Mouse (Mus musculus): ENCODE measurements at regions not wholly inside any gene's neighbourhood (a gene's known extent, or its start where the extent isn't known, plus 50 kb on each side); places are given as distances from the start of the nearest gene placed in this dataset.

DNA sequence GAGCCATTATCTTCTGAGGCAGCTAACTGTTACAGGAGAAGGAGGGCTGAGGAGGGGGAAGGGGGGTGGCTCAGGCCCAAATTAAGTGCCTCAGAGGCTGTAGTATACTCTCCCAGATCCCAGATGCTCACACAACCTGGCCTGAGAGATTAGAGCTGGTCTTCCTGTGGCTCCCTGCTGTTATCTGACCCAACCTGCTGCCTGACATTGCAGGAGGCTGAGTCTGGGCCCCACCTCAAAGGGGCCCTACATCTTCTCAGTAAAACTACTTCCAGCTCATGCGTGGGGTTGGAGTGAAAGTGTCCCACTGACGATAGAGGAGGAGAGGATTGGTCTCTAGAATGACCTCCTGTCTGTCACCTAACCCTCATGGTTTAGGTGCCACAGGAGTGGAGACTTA is 64.0 kb upstream of the Lmo2 start:
- Histone ChIP-seq H3K27me3 (ENCODE audit: control insufficient read depth, insufficient read depth, insufficient read length) (peaks cover 40% of the 10 kb centered on the region), H3K36me3 (ENCODE audit: control insufficient read depth, insufficient read depth) (no peaks in the 10 kb centered on the region), H3K4me3 (ENCODE audit: insufficient read depth, poor library complexity, severe bottlenecking) (no peak overlapping the region), H3K79me3 (ENCODE audit: low read depth) (no peaks in the 10 kb centered on the region), H3ac (ENCODE audit: control insufficient read depth, insufficient read length, low read depth) (no peak overlapping the region), H3K79me2 (ENCODE audit: control insufficient read depth, insufficient read depth) (no peaks in the 10 kb centered on the region)
- TF ChIP-seq USF1 (IDR thresholded peaks at IDR 0.05; ENCODE audit: low read depth) = no peak
- TF ChIP-seq MYOG (IDR thresholded peaks at IDR 0.05; ENCODE audit: control insufficient read depth, extremely low read depth, insufficient read length) = no peak
- no peak for TF ChIP-seq CTCF (IDR thresholded peaks at IDR 0.05; ENCODE audit: control insufficient read depth, insufficient read depth, insufficient read length)
- no peak for TF ChIP-seq CEBPB (IDR thresholded peaks at IDR 0.05; ENCODE audit: low read depth)
- no peak for TF ChIP-seq MAX (IDR thresholded peaks at IDR 0.05)
- no peak for TF ChIP-seq FOSL1 (IDR thresholded peaks at IDR 0.05; ENCODE audit: insufficient read depth, low read length, poor library complexity, severe bottlenecking)
- no peak for TF ChIP-seq MYOD1 (IDR thresholded peaks at IDR 0.05; ENCODE audit: control insufficient read depth, insufficient read length, low read depth)

DNA sequence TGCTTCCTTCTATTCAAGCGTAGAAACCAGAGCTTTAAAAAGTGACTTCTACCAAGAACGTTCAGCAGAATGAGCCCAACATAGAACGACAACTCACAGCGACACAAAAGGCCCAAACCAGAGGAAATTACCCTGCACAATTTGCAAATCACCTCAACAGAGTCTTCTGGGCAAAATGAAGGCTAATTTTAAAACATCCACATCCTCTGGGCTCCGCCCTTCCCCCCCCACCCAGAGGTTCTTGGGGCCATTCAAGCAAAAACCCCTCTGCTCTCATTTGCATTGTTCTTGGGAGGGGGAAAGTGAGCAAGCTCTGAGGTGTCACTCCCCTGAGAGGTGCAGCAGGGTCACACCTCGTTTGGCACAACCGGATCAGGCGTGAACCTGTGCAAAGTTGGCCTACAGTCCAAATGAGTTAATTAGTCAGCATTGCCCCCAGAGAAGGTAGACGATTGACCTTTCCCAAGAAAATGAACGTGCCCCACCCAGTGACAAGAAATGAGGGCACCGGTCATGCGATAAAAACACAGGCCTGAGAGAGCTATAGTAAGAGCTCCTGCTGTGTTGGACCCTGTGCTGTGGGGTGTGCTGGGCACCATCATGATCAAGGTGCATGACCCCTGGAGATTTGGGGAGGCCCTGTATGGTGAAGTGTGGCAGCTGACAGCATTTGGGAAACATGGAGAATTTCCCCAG is 62.7 kb upstream of the Lmo2 start:
- no peaks in the 10 kb centered on the region for H3K79me3 ChIP-seq (ENCODE audit: low read depth)
- H3K36me3 ChIP-seq (ENCODE audit: control insufficient read depth, insufficient read depth) = no peaks in the 10 kb centered on the region
- H3K79me2 ChIP-seq (ENCODE audit: control insufficient read depth, insufficient read depth) = no peaks in the 10 kb centered on the region
- peaks cover 41% of the 10 kb centered on the region for H3K27me3 ChIP-seq (ENCODE audit: control insufficient read depth, insufficient read depth, insufficient read length)
- H3K4me3 ChIP-seq (ENCODE audit: insufficient read depth, poor library complexity, severe bottlenecking) = no peak overlapping the region
- H3ac ChIP-seq (ENCODE audit: control insufficient read depth, insufficient read length, low read depth) = no peak overlapping the region
- TF ChIP-seq CTCF (IDR thresholded peaks at IDR 0.05; ENCODE audit: control insufficient read depth, insufficient read depth, insufficient read length) (no peak), MAX (IDR thresholded peaks at IDR 0.05) (no peak), MYOG (IDR thresholded peaks at IDR 0.05; ENCODE audit: control insufficient read depth, extremely low read depth, insufficient read length) (no peak), MYOD1 (IDR thresholded peaks at IDR 0.05; ENCODE audit: control insufficient read depth, insufficient read length, low read depth) (no peak), CEBPB (IDR thresholded peaks at IDR 0.05; ENCODE audit: low read depth) (no peak), USF1 (IDR thresholded peaks at IDR 0.05; ENCODE audit: low read depth) (no peak), FOSL1 (IDR thresholded peaks at IDR 0.05; ENCODE audit: insufficient read depth, low read length, poor library complexity, severe bottlenecking) (no peak)

DNA sequence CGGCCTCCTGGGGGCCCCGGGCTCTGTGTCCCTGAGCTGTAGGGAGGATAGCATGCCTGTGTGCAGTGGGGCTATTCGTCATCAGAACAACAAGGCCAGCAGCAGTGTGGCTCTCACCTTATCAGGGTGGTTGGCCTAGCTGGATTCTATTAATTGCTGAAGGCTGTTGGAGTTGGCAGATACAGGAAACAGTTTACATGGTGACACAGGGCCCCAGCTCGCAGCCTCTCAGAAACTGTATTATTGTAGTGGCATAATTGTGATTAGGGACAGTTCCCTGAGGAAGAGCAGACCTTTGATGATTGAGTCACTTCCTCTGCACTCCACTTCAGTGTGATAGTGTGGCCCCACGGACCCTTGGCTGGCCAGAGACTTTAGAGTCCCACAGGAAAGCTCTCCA is 61.6 kb upstream of the Lmo2 start:
- no peaks in the 10 kb centered on the region for H3K36me3 ChIP-seq (ENCODE audit: control insufficient read depth, insufficient read depth)
- no peak overlapping the region for H3K4me3 ChIP-seq (ENCODE audit: insufficient read depth, poor library complexity, severe bottlenecking)
- no peaks in the 10 kb centered on the region for H3K79me2 ChIP-seq (ENCODE audit: control insufficient read depth, insufficient read depth)
- TF ChIP-seq MYOG (IDR thresholded peaks at IDR 0.05; ENCODE audit: control insufficient read depth, extremely low read depth, insufficient read length) (no peak), CTCF (IDR thresholded peaks at IDR 0.05; ENCODE audit: control insufficient read depth, insufficient read depth, insufficient read length) (no peak), FOSL1 (IDR thresholded peaks at IDR 0.05; ENCODE audit: insufficient read depth, low read length, poor library complexity, severe bottlenecking) (no peak), USF1 (IDR thresholded peaks at IDR 0.05; ENCODE audit: low read depth) (no peak), MAX (IDR thresholded peaks at IDR 0.05) (no peak), MYOD1 (IDR thresholded peaks at IDR 0.05; ENCODE audit: control insufficient read depth, insufficient read length, low read depth) (no peak), CEBPB (IDR thresholded peaks at IDR 0.05; ENCODE audit: low read depth) (no peak)
- H3ac ChIP-seq (ENCODE audit: control insufficient read depth, insufficient read length, low read depth) = no peak overlapping the region
- H3K27me3 ChIP-seq (ENCODE audit: control insufficient read depth, insufficient read depth, insufficient read length) = peaks cover 37% of the 10 kb centered on the region
- H3K79me3 ChIP-seq (ENCODE audit: low read depth) = no peaks in the 10 kb centered on the region

DNA sequence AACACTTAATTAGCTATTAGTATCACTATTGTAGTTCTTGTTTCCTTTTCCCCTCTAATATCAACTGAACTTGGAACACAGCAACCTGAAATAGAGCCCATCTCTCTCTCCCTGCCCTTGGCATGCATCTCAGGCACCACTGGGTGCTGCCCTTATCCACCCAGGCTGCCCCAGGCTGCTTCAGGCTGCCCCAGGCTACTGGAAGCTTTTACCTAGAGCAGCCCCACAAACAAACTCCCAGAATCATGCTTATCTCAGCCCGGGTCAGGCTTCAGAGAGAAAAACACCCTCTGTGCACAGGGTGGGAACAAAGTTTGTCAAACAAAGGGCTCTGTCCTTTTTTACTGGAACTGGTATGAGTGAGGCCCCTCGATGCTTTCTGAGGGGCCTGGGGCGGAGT is 61.0 kb upstream of the Lmo2 start:
- peaks cover 33% of the 10 kb centered on the region for H3K27me3 ChIP-seq (ENCODE audit: control insufficient read depth, insufficient read depth, insufficient read length)
- no peak overlapping the region for H3K4me3 ChIP-seq (ENCODE audit: insufficient read depth, poor library complexity, severe bottlenecking)
- TF ChIP-seq CTCF (IDR thresholded peaks at IDR 0.05; ENCODE audit: control insufficient read depth, insufficient read depth, insufficient read length) (no peak), MYOD1 (IDR thresholded peaks at IDR 0.05; ENCODE audit: control insufficient read depth, insufficient read length, low read depth) (no peak), MYOG (IDR thresholded peaks at IDR 0.05; ENCODE audit: control insufficient read depth, extremely low read depth, insufficient read length) (no peak), CEBPB (IDR thresholded peaks at IDR 0.05; ENCODE audit: low read depth) (no peak), MAX (IDR thresholded peaks at IDR 0.05) (no peak), FOSL1 (IDR thresholded peaks at IDR 0.05; ENCODE audit: insufficient read depth, low read length, poor library complexity, severe bottlenecking) (no peak), USF1 (IDR thresholded peaks at IDR 0.05; ENCODE audit: low read depth) (no peak)
- no peak overlapping the region for H3ac ChIP-seq (ENCODE audit: control insufficient read depth, insufficient read length, low read depth)
- no peaks in the 10 kb centered on the region for H3K79me2 ChIP-seq (ENCODE audit: control insufficient read depth, insufficient read depth)
- H3K79me3 ChIP-seq (ENCODE audit: low read depth) = no peaks in the 10 kb centered on the region
- no peaks in the 10 kb centered on the region for H3K36me3 ChIP-seq (ENCODE audit: control insufficient read depth, insufficient read depth)

DNA sequence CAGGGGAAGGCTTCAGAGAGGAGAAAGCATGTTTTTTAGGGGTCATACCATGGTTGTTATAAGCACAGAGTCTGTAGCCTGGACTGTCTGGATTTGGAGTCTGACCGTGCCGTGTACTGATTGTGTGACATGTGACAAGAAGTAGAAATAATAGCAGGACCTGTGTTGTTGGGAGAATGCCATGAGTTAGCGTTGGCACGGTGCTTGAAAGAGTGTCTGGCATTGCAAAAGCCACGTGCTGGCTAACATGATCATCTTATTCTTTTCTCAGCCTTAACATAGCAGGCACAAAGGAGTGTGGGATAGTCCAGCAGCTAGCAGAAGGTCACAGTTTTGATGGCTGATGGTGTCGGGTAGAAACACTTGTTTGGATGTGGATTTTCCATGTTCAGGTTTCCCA is 58.1 kb upstream of the Lmo2 start:
- Histone ChIP-seq H3K36me3 (ENCODE audit: control insufficient read depth, insufficient read depth) (no peaks in the 10 kb centered on the region), H3K4me3 (ENCODE audit: insufficient read depth, poor library complexity, severe bottlenecking) (no peak overlapping the region), H3K79me3 (ENCODE audit: low read depth) (no peaks in the 10 kb centered on the region), H3ac (ENCODE audit: control insufficient read depth, insufficient read length, low read depth) (no peak overlapping the region), H3K27me3 (ENCODE audit: control insufficient read depth, insufficient read depth, insufficient read length) (peaks cover 28% of the 10 kb centered on the region), H3K79me2 (ENCODE audit: control insufficient read depth, insufficient read depth) (no peaks in the 10 kb centered on the region)
- TF ChIP-seq FOSL1 (IDR thresholded peaks at IDR 0.05; ENCODE audit: insufficient read depth, low read length, poor library complexity, severe bottlenecking) (no peak), USF1 (IDR thresholded peaks at IDR 0.05; ENCODE audit: low read depth) (no peak), MYOG (IDR thresholded peaks at IDR 0.05; ENCODE audit: control insufficient read depth, extremely low read depth, insufficient read length) (no peak), MYOD1 (IDR thresholded peaks at IDR 0.05; ENCODE audit: control insufficient read depth, insufficient read length, low read depth) (no peak), CEBPB (IDR thresholded peaks at IDR 0.05; ENCODE audit: low read depth) (no peak), MAX (IDR thresholded peaks at IDR 0.05) (no peak), CTCF (IDR thresholded peaks at IDR 0.05; ENCODE audit: control insufficient read depth, insufficient read depth, insufficient read length) (no peak)

All from C2C12 (cell line).